Mouse (Mus musculus) urinary bladder, postnatal 25 days (tissue): Measurements from ENCODE around the gene Gan.

Source experiments
- DNase-seq: peaks from one replicate; pipeline ENCODE4 v3.0.0; 2022; ENCODE audit warnings: low spot score

Gan gene

DNA sequence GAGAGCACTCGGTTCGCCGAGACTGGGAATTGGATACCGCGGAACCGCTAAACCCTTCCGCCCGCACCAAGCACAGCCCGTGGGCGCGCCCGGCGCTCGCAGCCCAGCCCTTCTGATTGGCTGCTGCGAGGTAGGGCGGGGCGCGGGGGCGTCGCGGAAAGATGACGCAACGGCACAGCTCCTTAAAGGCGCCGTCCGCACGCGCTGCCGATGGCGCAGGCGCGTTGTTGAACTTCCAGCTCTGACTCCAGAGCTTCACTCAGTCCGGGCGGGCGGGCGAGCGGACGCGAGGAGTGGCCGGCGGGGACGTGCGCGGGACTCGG is 205 bp upstream of the Gan start:
- peak; percentile 98 for DNase-seq

DNA sequence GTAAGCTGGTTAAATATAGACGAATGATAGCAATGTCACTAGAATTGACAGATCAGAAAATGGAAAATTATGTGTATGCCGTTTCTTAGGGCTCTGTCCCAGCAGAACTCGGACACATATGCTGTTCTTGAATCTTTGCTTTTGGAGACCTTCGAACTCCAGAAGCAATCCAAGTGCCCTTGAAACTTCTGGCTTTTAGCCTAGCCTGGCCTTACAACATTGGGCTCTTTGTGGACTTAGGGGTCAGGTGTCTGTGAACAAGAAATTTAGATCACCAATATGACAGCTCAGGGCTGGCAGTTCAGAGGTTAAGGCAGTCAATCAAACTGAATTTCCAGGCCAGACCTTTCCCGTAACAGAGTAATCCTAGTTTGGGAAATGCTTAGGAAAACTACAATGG is 1.1 kb downstream of the Gan start:
- DNase-seq, result no peak

DNA sequence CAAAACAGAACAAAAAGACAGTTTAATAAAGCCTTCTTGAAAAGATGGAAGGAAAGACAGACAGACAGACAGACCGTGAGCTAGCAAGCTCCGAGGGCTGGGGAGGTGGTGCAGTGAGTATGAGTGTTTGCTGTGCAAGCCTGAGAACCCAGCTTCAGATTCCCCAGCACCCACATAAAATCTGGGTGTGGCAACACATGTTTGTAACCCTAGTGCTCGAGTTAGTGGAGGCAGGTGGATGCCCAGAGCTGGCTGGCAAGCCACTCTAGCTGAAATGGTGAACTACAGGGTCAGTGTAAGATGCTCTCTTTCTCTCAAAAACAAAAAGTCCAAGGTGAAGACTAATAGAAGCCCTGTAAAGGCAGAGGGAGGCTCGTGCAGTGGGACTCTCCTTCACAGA is 7.0 kb downstream of the Gan start:
- DNase-seq, result no peak

GRCm38 (mm10) chr8:117165542-117165941 is 7.6 kb downstream of the Gan start:
- no peak for DNase-seq

- DNase-seq, result no peak
Observed at GRCm38 (mm10) chr8:117166515-117166914, 8.6 kb downstream of the Gan start.

DNA sequence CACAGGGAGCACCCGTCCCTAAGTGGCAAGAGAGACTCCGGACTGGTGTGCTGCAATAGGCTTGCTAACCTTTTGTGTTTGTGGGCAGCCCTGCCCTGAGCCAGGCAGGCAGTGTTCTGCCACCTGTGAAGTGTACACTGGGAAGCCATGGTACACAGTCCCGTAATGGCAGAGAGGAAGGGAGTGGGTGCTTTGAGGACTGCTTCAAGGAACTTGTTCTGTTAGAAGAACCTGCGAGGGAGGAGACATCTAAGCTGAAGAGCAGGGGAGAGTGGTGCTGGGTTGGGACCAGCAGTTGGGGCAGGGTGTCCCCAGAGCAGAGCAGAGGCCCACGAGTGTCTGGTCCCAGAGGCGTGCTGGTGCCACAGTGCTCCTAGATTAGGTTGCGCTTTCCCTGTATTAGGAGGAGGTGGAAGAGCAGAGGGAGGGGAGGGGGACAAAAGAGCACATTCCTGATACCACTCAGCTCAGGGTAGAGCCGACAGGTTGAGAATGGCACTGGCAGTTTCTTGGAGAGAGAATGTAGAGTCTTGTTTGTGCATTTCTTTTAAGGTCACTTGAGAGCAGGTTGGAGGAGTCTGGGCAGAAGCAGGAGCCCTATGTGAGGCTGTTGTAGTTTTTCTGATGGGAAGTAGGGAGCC is 9.4 kb downstream of the Gan start:
- no peak for DNase-seq

DNA sequence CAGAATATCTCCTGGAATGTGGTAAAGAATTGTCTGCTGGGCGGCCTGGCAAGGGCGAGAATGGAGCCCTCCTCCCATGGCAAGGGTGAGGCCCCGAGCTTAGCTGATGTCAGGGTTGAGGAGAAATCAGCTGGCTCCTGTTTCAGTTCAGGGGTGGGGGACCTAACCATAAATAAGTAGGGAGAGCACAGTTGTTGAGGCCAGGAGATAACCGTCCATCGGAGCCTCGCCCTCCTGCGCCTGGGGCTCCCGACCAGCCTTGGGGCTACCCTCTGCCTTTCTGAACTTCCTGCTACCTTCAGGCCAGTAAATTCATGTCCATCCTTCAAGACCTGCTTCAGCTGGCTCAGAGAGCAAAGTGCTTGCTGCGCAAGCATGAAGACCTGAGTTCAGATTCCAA is 10.4 kb downstream of the Gan start:
- no peak for DNase-seq

- no peak for DNase-seq
Observed at GRCm38 (mm10) chr8:117171826-117172225, 13.9 kb downstream of the Gan start.

GRCm38 (mm10) chr8:117172904-117173303 is 15.0 kb downstream of the Gan start:
- peak; percentile 19 for DNase-seq

- DNase-seq, result no peak
Observed at GRCm38 (mm10) chr8:117173690-117174089, 15.8 kb downstream of the Gan start.

GRCm38 (mm10) chr8:117174536-117174935 is 16.6 kb downstream of the Gan start:
- DNase-seq, result no peak

- no peak for DNase-seq
Observed at GRCm38 (mm10) chr8:117176308-117176707, 18.4 kb downstream of the Gan start.

DNA sequence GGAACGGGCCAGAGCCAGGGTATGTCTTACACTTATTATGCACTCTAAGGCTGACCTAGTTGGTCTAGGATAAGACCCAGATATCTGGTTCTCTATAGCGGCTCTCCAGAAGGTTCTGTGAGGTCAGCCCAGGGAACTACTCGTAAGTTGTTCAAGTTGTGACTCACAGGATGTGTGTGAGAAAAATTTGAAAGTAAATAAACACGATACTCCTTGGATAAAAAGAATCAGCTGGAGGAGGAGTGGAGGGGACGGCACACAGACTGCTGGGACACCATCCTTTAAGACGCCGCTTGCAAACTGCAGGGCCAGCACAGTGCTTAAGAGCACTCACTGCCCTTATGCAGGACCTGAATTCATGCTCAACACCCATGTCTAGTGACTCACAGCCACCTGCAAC is 19.3 kb downstream of the Gan start:
- no peak for DNase-seq

DNA sequence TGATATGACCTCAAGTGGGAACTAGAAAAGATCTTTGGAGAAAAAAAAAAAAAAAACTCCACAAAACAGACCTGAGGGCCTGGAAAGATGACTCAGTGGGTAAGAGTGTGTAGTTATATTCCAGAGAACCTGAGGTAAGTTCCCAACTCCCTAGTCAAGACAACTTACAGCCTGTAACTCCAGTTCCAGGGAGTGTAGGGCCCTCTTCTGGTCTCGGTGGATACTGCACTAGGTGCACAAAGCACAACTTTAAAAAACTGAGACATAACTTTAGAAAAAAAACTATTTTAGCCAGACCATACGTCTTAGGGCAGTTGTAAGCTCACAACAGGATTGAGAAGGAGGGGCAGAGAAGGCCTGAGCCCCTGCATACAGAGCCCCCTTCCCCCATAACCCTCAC is 20.1 kb downstream of the Gan start:
- no peak for DNase-seq

GRCm38 (mm10) chr8:117178676-117179075 is 20.7 kb downstream of the Gan start:
- DNase-seq, result no peak

- no peak for DNase-seq
Observed at GRCm38 (mm10) chr8:117182746-117183145, 24.8 kb downstream of the Gan start.

GRCm38 (mm10) chr8:117183664-117184377 is 25.9 kb downstream of the Gan start:
- no peak for DNase-seq

GRCm38 (mm10) chr8:117194355-117194754 is 36.4 kb downstream of the Gan start:
- DNase-seq, result no peak

DNA sequence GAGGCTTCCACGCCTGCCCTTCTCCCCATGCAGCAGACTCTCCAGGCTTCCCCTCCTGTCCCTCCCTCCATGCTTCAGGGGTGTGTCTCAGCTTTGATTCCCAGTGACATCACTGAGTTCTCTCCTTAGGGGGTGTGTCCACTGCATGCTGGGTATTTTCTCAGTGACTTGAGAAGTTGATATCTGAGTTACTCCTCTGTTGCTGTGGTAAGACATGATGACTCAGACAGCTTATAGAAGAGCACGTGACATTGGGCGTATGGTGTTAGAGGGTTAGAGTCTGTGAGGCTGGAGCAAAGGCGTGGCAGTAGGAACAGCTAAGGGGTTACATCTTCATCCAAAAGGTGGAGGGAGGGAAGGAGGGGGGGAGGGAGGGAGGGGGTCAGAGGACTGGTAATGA is 38.7 kb downstream of the Gan start:
- no peak for DNase-seq

DNA sequence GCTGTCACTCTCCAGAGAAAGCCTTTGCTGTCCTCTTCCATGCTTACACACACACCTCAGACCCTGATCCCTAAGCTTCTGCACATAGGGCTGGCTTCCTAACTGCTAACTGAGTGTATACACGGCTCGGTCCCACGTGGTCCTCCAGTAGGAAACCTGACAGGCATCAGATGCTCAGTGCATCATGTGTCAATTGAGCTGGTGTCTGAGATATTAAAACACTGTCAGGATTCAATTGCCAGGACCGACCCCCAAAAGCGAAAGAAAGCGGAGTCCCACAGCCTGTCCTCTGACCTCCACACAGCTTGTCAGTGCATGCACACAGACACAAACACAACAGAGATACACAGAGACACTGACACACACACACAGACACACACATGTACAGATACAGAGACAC is 39.6 kb downstream of the Gan start:
- no peak for DNase-seq

DNA sequence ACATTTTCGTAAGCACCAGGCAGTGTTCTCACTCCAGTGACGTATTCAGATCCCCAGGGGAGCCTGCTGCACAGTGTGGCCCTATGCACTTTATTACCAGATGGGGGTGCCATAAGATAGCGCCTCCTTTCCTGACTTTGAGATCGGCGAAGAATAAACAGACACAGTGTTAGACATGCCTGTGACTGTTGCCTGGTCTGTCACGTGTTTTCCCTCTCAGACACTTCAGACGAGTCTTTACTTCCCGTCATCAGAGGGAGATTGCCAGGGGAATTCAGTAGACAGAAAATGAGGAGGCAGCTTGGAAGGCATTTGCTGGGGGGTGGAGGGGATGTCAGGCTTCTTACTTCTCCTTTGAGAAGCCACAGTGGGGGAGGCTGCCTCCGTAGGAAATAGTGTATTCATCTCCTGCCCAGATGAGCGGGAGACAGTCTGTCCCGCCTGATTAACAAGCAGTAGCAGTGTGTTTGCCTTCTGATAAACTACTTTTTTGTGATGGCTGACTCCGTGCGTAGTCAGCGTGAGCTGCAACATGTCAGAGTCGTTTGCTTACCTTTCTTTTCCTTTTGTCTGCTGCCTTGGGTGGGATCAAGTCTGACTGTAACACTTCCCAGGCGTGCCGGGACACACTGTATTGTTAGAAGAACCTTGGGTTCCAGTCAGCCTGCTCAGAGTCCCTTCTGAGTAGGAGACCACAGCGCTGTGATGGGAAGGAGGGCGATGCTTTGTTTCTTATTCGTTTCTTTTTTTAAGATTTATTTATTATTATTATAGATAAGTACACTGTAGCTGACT is 40.4 kb downstream of the Gan start:
- peak; percentile 23 for DNase-seq

DNA sequence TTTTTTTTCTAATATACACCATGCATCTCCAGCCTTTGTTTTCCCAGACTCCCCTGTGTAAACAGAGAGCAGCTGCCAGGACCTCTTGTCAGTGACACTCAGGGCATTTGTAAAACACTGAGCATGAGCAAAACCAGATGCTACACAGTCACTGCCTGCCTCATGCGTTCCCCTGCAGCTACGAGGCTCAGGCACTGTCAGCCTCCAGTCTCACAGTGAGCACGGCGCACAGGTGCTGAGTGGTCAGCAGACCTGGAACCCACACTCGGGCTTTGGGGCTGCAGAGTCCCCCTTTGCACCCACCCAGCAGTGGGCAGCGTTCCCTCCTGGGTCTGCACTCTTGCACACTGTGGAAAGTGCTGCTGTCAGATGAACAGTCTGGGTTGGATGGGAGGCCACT is 41.7 kb downstream of the Gan start:
- DNase-seq, result no peak

- no peak for DNase-seq
Observed at GRCm38 (mm10) chr8:117200346-117200745, 42.4 kb downstream of the Gan start.
